Mouse (Mus musculus): ENCODE measurements at regions not wholly inside any gene's neighbourhood (a gene's known extent, or its start where the extent isn't known, plus 50 kb on each side); places are given as distances from the start of the nearest gene placed in this dataset.

- TF ChIP-seq CTCF (conservative IDR thresholded peaks at IDR 0.05; ENCODE audit: low read length), result no peak
- no peak for TF ChIP-seq POU5F1 (IDR thresholded peaks at IDR 0.05; ENCODE audit: borderline replicate concordance, low read length)
Measured at GRCm38 (mm10) chrX:12860168-12860567, 98.3 kb upstream of the Med14 start.

All from E14TG2a.4 (cell line).